Mouse (Mus musculus): ENCODE data around the gene D10Wsu102e. TPM values are rescaled to one million over a fixed set of nuclear protein-coding genes. Genes with fewer than 3 reads are reported as not detected.
A peak's percentile ranks its signal among the peaks of the same experiment; 100 is the strongest.

The D10Wsu102e gene
- total RNA-seq, 2 experiments from 2014 or later, result 2.6 to 4.8 TPM

DNA sequence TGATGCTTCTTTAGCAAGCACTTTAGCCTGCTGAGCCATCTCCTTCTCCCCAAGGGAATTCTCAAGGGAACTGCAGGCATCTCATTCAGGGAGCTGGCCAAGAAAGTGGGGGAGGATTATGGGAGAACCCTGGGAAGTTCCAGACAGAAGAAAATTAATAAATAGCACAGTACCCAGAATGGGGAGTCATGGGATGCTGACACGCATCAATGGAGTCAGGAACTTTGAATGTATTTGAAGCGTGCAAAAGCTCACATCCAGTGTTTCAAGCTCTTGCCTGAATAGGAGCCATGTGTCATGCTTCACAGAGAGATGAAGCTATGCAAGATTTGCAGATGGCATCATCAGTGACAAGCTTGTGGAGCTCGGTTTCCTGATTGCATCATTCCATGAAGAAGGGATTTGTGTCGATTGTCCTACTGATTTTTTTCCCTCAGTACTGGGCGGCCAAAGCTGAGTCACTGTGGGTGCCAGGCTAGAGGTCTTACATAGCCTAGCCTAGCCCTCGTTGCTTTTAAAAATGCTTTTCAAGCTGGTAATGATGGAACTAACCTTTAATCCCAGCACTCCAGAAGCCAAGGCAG lies 170.5 kb downstream of the D10Wsu102e start:
- DNase-seq (ENCODE audit: low spot score in 2 of 2), result no peak
- intact Hi-C loops (cut with DNase I), result no loop called here

DNA sequence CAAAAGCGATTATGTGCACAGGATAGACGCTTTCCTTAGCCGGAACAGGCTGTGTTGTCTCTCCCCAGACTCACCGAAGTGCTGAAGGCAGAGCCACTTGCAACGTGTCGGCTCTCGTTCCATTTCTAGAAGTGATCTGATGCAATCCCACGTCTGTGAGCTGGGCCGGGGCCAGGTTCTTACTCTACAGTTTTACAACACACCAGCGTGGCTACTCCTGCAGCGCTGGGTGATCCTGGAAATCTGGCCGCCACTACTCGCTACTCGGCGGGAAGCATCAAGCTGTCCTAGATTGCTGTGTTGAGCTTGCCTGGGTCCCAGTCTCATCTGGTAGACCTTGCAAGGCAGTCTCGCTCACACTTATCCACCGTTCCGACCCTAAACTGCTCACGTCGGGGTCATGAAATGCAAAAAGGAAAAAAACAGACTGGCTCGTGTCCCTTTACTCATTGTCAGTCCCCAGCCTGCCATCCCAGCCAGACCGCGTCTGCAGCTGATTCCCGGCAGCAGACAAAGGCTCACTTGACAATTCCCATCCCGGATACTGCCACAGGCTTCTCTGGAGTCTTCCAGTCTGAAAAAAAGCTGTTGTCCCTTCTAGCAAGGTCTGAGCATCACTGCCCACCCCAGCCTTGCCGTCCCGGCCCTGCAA lies 173.4 kb downstream of the D10Wsu102e start:
- peak; percentile 69 to 75 for DNase-seq (ENCODE audit: low spot score in 2 of 2)
- intact Hi-C loops (cut with DNase I), result no loop called here

DNA sequence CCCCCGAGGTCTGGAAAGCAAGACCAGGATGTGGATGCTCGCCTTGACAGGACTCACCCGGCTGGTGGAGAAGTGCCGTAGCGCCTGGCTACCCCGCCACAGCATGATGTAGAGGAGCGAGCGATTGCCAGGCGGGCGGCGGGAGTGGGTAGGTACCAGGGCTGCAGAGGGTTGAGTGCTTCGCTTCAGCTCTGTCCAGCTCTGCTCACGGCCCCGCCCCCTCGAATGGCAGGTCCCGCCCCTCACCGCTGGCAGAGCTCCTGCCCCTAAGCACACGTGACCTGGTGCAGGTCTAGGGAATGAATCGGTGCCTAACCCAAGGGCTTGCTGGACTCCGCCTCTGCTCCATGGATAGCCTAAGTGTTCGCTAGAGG lies 173.9 kb downstream of the D10Wsu102e start, which contains the start of gene Aldh1l2:
Gene Aldh1l2 (minus strand): TSS at position 231 of the 374 bp plus-strand sequence.
- intact Hi-C loops (cut with DNase I), result no loop called here

DNA sequence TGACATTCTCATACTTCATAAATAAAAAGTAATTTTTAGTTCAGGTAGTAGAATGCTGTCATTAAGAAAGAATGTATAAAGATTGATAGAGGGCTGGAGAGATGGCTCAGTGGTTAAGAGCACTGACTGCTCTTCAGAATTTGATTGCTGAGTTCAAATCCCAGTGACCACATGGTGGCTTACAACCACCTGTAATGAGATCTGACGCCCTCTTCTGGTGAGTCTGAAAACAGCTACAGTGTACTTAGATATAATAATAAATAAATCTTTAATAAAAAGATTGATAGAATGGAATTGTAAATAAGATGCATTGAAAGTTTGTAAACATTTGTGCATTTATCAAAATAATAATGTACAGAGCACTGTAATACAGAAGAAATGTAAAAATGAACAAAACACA lies 176.4 kb downstream of the D10Wsu102e start:
- DNase-seq (ENCODE audit: low spot score in 2 of 2), result no peak
- intact Hi-C loops (cut with DNase I), result no loop called here

More for the DNA sequence above, 173.9 kb downstream of the D10Wsu102e start, which contains the start of gene Aldh1l2:
- DNase-seq (ENCODE audit: low spot score in 2 of 2), result peak; percentile 24 to 26

Other genes with a start within 250 kb of the D10Wsu102e start
- gene Slc41a2, start 22.3 kb upstream of the D10Wsu102e start, total RNA-seq (2021), result 10 to 100 TPM; 24.1 to 26.6 TPM
- 1 to 10 TPM; 1.6 to 2.1 TPM for gene Aldh1l2, start 173.9 kb downstream of the D10Wsu102e start, total RNA-seq (2021)
- gene Washc4, start 183.5 kb downstream of the D10Wsu102e start, total RNA-seq (2021), result 10 to 100 TPM; 22.3 to 25.2 TPM

All from left cerebral cortex, postnatal 36 days (tissue).